Mouse (Mus musculus) left cerebral cortex, postnatal 36 days (tissue): ENCODE measurements around the gene Gm340. TPM values are rescaled to one million over a fixed set of nuclear protein-coding genes. Genes with fewer than 3 reads are reported as not detected.

Experiments
- DNase-seq, 2 experiments: peaks; one replicate each; pipeline ENCODE4 v3.0.0; 2021 to 2022; ENCODE audit warnings: low spot score in 2 of 2, mixed read lengths in 1 of 2
- intact Hi-C: fragments of 180-260 bp; cut with DNase I; formaldehyde crosslinking; loops from one replicate; pipeline ENCODE4 v1.15.1; 2025
- total RNA-seq, 2 experiments: library from RNA; stranded (reverse); gene quantifications; 2 replicates each; pipeline ENCODE4 v1.2.3; 2021

Gene Gm340
- total RNA-seq, result 10 to 100 TPM; 12.2 to 15.2 TPM

DNA sequence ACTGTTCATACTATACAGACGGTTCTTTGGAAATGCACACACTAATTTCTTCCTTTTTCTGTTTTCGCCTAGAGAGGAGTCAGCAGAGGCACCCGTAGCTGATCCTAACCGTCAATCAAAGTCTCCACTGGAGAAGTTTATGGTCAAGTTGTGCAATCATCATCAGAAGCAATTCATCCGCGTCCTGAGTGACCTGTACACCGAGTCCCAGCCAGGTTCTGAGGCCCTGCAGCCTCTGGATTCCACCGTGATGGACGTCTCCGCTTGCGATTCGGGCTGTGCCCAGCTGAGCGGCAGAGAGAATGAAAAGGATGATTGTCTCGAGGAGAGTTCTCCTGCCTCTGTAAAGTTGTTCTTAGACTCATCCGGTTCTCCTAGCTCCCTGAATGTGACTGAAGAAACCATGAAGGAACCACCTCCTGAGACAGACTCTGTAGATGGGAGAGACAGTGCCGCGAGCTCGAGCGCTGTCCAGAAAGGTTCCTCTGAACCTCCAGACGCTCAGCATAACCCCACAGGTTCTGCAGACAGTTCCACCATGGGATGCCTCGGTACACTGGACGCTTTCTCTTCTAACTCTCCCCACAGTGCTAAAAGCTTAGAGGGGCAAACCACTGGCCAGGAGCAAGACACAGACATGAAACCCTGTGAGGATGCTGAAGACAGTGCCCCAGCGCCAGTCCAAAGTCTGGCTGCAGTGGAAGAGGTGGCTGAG is at the start of gene Gm340:
Gene Gm340 (plus strand): TSS at position 665 of the 715 bp plus-strand sequence.
- intact Hi-C loops, result no loop called here
- DNase-seq, result no peak

DNA sequence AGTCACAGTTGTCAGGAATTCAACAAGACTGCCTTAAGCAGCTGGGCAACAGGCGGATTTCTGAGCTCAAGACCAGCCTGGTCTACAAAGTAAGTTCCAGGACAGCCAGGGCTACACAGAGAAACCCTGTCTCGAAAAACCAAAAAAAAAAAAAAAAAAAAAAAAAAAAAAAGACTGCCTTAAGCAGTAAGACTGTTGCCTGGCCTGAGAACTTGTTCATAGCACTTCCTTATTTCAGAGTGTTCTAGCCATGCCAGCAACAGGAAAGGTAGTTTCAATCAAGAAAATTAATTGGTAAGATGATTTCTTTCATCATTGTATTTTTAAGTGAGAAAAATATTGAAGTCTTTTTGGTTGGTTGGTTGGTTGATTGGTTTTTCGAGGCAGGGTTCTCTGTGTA is 48.1 kb upstream of the Gm340 start:
- intact Hi-C loops, result no loop called here

DNA sequence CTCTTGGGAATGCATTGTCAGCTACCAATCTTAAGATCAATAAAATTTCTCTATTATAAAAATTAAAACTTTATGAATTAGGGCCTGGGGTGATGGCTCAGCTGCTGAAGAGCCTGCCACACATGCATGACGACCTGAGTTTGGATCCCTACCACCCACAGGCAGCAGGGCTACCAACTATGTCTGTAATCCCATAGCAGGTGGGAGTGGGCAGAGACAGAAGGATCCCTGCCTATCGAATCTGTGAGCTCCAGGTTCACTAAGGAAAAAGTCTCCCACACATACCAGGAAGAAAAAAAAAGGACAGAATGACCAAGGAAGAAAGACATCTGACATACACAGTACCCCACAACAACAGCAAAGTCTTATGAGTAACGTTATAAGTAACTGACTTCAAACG is 25.2 kb upstream of the Gm340 start:
- no peak for DNase-seq

More for the DNA sequence above, 48.1 kb upstream of the Gm340 start:
- no peak for DNase-seq

DNA sequence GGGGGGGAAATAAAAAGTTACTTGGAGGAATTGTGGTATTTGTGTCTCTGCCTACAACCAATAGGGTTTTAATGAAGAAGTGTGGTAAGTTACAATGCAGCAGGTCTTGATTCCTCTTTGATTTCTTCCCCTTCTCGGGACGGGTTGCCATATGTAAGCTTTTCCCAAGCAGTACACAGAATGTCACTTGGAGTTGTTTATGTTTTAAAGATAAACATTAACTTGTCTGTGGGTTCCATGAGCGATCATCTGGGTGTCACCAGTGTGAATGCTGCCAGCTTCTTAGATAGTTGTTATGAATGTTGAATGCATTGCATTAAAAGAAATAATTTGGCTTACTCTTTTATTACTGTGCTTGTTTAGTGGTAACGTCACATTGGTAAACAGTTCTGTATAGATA is 24.7 kb upstream of the Gm340 start:
- intact Hi-C loops, result no loop called here
- no peak for DNase-seq

More for the DNA sequence above, 25.2 kb upstream of the Gm340 start:
- intact Hi-C loops, result no loop called here

DNA sequence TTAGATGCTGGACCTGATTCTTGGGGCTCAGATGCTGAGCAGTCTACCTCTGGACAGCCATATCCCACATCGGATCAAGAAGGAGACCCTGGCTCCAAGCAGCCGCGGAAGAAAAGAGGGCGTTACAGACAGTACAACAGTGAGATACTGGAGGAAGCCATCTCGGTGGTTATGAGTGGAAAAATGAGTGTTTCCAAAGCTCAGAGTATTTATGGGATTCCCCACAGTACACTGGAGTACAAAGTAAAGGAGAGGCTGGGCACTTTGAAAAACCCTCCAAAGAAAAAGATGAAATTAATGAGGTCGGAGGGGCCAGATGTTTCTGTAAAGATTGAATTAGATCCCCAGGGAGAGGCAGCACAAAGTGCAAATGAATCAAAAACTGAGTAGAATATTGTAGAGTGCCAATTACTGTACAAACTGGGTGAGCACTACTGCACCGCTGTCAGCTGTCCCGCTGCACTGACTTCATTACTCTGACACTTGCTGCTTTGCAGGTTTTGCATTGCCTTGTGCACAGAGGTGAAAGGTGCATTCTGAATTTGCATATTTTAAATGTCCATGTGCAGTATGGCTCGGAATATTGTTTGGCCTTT is 23.2 kb upstream of the Gm340 start:
- intact Hi-C loops, result no loop called here
- DNase-seq, result no peak

DNA sequence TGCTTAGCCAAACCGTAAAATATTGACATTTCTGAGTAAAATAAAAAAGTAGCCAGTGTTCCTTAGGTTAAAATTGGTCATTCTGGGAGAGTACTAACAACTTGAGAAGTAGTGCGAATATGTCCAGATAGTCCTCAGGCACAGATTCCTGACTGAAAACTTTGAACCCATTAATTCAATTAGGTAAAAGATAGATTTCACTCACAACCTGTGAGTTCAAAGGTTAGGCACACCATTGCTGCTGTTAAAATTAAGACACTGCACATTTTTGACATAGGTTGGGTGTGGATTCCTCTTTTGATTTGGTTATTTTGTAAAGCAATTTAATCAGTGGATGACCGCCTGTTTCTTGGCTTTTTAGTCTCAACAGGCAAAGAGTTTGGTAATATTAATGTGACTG is 21.3 kb upstream of the Gm340 start:
- intact Hi-C loops, result no loop called here
- DNase-seq, result no peak

DNA sequence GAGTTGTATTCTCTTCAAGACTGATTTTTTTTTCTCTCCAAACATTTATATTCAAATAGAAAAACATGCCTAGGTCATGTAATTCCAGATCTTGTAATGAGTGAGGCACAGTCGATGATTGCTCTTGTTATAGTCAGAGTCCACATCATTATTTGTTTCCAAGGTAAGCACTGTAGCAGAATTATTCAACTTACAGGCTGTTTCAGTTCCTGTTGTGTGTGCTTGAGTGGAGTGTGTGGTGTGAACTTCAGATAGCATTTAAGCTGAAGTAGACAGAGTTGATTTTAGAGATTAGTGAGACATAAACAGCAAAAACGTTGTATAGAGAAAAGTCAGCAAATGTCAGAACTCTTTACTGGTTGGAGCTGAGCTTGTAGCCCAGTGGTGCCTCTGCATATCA is 13.4 kb upstream of the Gm340 start:
- no peak for DNase-seq
- intact Hi-C loops, result no loop called here

DNA sequence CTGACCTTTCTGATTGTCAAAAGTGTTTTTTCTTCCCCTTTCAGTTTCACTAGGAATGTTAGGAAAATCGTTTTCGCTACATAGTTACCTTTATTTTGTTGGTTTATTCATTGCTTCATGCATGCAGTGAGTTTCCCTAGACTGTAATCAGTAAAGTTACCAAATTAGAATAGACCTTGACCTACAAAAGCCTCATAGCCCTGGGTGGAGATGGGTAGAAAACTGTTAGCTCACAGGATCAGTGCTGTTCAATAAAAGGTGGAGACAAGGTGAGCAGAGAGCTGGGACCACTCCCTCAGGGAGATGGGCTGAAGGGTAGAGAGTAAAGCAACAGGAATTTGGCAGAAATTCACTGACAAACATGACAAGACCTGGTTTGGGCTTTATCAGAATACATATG is 8.5 kb upstream of the Gm340 start:
- intact Hi-C loops, result no loop called here
- DNase-seq, result no peak

DNA sequence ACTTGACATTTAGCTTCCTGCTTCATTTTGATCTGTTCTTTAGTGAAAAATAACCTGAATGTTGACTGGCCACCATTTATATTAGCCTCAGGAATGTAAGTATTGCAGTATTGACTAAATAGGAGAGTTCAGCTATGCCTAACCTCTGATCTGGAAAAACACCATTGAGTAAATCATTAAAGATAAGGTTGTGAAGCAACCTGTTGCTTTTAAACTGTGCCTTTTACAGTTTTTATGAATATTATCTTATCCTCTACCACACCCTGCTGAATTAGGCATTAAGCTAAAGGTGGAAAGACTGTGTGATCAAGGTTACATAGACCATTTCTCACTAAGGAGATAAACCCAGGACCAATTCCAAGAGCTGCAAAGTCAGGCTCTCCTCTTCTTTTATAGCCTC is 4.6 kb upstream of the Gm340 start:
- intact Hi-C loops, result no loop called here
- DNase-seq, result no peak

DNA sequence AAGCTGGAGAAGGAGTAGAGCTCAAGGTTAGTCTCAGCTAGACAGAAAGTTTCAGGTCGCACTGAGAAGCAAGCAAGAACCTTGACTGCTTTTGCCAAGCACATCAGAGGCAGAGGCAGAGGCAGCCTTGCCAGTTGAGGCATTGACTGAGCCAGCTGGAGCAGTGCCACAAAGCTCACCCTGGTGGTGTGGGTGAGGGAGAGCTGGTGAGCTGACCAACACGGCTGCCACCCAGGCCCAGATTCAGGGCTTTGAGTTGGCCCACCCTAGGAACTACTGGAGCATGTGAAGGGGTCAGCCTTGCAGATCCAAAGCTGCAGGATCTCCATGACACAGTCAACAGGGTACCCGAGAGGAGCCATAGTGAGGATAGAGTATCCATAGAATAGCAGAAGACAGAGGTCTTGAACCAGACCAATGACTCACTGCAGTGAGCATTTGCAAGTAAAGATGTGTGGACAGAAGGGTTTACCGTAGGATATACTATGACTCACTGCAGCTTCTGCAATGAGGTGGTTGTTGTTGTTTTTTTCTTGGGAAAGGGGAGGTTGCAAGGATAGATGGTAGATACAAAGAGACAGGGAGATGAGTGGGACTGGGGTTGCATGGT is 2.8 kb upstream of the Gm340 start:
- DNase-seq, result no peak

DNA sequence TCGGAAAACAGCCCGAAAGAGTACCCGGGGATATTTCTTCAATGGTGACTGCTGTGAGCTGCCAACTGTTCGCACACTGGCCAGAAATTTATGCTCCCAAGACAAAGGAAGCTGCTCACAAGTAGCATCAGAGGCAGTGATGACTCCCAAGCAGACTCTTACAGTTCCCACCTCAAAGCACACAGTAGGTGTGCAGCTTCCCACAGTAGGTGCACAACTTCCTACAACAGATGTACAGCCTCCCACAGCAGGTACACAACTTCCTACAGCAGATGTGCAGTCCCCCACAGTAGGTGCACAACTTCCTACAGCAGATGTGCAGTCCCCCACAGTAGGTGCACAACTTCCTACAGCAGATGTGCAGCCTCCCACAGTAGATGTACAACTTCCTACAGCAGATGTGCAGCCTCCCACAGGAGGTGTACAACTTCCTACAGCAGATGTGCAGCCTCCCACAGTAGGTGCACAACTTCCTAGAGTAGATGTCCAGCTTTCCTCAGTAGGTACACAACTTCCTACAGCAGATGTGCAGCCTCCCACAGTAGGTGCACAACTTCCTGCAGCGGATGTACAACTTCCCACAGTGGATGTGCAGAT is 846 bp downstream of the Gm340 start:
- no peak for DNase-seq
- intact Hi-C loops, result no loop called here

More for the DNA sequence above, 2.8 kb upstream of the Gm340 start:
- intact Hi-C loops, result no loop called here

DNA sequence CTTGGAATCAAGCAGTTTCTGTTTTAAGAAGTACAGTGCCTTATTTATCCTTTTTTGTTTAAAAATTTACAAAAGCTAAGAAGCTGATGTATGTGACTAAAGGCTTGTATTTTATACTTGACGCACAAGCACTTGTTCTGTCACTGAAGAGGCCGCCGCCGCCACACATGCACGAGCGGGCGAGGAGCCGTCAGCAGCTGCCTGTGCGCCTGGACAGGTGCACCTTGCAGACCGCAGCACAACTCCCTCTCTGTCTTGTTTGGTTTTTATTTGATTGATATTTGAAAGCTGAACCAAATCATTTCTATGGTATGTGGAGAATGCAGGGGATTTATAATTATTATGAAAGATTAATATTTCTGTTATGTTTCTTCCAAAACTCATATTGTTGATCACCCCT is 4.6 kb downstream of the Gm340 start:
- no peak for DNase-seq
- intact Hi-C loops, result no loop called here

DNA sequence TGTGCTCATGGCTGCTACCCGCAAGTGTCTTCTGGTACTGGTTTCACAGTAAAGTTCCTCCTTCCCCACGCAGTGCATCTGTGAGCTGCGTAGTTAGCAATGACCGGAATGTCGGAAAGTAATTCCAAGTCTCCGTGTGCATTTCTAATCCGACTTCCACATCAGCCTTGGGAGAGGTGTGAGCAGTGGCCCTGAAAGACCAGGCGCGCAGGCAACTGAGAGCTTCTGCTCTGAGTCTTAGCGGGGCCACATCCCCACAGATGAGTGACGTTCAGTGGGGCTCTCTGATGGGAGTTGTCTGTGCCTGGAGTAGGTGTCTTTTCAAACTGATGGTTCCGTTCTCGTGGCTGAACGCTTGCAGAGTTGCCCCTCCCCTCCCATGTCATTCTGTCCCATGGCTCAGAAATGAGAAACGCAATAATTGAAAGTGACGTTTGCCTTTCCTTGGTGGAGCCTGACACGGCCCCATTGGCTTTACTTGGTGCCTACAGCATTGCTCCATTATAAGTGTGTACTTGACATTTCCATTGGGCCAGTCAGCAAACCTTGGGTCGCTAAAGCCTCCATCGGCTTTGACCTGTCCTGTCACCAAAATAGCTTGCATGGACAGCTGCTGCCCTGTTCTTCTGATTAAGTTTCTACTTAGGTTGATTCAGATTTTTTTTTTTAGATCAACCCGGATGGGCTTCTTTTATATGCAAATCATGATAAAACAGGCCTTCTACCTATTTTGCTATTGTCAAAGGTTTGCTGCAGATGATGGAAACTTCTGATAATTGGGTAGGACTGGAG is 5.5 kb downstream of the Gm340 start:
- DNase-seq, result no peak
- intact Hi-C loops, result no loop called here

DNA sequence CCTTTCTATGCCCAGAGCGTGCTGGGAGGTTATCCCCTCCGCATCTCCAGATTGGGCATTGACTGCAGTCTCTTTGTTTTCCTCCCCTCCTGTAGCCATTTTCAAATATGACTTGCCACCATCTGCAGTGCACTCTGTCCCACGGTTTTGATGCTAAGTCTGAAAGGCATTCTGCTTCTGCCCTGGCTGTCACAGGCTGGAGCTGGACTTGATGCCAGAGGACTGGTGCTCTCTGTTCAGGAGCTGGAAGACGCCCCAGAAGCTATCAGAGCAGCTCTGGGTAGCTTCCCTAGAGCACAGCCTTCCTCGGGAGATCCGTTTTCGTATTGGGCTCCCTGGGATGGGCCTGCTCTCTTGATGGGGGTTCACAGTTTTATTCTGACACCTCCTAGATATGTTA is 6.9 kb downstream of the Gm340 start:
- DNase-seq, result no peak
- intact Hi-C loops, result no loop called here

DNA sequence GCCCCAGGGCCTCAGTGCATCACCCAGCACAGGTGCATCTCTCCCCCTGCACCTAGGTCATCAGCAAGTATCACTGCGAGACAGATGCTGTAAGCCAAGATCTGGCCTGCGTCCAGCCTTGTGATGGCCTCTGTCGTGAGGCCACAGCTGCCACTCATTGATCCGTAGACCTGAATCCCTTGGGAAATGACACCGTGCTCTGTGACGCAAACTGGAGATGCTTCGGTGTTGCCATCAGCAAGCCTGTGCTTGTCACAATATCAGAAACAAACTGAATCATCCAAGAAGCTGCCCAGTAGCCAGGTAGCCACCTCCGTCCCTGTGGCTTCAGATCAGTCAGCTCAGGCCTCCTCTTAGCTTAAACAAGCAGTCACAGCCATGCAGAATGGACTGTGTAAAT is 7.5 kb downstream of the Gm340 start:
- no peak for DNase-seq
- intact Hi-C loops, result no loop called here

DNA sequence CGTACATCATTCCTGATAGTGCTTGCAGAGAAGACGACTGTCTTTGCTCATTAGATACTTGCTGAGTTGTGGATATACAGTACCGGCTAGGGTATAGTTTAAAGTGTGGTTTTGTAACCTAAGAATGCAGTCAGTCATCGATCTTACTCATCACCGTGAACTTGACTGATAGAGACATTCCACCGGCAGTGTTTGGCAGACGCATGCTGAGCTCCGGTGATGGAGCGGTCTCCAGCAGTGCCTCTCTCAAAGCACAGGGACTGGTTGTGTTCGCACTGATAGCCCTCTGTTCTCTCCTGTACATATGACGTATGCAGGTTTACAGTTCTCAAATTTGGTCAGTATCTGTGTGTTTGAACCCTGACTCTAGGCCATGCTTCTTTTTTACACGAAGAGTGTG is 9.6 kb downstream of the Gm340 start:
- no peak for DNase-seq
- intact Hi-C loops, result no loop called here

DNA sequence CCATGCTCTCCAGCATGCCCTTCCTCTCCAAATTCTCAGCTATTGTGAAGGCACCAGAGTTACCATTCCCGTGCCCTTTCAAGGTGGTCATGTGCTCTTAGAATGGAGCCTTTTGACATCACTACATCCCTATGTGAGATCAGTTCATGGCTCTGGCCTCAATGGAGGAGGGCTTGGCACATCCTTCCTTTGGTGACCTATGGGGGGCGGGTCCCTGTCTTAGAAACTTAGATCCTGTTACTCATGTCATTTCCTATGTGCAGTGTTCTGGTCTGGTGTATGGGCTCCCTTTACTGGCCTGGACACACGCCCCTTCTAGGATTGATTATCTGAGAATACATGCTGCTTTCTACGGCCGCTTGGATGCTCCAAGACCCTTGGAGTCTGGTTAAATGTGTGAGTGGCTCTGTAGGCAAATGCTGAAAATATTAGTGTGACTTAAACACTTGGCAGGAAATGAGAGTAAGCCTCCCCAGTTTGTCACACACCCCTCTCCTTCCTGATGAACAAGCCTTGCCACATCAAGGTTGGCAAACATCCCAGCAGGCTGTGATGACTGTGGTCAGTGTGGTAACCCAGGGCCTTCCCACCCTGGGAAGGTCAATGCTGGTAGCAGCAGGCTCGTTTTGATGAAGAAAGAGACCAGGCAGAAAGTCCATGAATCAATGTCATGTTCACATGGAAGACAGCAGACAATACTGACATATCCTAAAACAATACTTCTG is 15.2 kb downstream of the Gm340 start:
- intact Hi-C loops, result no loop called here
- no peak for DNase-seq

DNA sequence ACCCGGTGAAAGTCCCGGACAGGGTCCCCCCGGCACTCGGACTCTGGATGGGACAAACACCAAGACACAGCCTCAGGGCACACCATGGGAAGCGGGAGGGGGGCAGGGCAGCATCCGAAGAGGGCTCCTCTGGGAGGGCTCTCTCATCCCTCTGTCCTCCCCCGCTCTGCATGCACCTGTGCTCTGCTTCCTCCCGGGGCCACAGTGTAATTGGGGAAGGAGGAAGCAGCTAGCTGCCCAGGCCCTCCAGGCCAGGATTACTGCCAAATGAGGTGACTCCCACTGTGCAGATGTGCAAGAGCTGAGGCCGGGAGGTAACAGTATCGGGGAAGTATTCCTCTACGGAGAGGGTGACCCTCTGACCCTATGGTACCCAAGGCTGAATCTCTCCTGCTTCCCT is 18.5 kb downstream of the Gm340 start:
- intact Hi-C loops, result no loop called here
- no peak for DNase-seq

DNA sequence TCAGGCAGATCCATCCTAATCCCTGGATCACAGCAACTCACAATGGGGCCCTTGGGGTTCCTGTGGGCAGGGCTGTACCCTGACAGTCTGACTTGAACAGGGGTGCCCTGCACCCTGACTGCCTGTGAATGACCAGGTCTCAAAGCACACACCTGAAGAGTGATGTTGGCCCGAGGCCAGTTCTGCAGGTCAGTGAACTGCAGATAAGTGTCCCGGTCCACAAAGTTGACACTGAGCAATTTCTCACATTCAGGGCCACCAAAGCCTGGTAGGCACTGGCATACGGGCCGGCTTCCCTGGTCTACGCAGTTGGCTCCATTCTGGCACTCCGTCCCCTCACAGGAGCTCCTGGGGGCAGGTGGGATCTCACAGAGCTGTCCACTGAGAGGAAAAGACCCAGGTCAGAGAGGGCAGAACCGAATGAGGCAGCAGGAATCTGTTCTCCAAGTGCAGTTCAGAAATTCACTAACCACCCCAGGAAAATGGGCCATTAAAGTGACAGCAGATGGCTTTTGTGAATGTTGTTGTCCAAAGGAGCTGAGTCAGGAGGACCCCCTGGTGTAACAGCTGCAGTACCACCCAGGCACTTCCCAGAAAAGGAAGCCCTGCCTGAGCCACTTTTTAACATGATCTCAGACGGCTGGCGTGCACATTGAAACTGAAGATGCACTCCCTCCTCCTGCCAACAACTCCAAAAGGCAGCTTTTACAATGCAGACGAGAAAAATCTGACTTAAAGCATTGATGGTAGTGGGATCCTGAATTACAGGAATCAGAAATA is 24.2 kb downstream of the Gm340 start:
- no peak for DNase-seq
- intact Hi-C loops, result no loop called here
